Mouse (Mus musculus) hindbrain, embryonic 11.5 days (tissue): ENCODE measurements around the gene Tmem164. TPM values are rescaled to one million over a fixed set of nuclear protein-coding genes. Genes with fewer than 3 reads are reported as not detected.

Source experiments
- ATAC-seq: fragments of 200-750 bp; cut with Nextera tagmentation; 2 replicates; pipeline ENCODE4 v1.8.0; 2017; ENCODE audit warnings: mild to moderate bottlenecking, moderate TSS enrichment, moderate library complexity; ENCODE audit not compliant: low FRiP score
- DNase-seq: peaks from one replicate; pipeline ENCODE4 v3.0.0-alpha.2; 2015; ENCODE audit warnings: low spot score
- H3K27ac ChIP-seq: fragments of 300-500 bp; sonication (generic); 2 replicates; pipeline ENCODE4 v1.5.1; 2014; ENCODE audit warnings: mild to moderate bottlenecking, low read depth, low read length
- H3K27me3 ChIP-seq: fragments of 300-500 bp; sonication (generic); 2 replicates; pipeline ENCODE4 v1.6.1; 2014; ENCODE audit warnings: mild to moderate bottlenecking, low read length, moderate library complexity, mixed read lengths; ENCODE audit not compliant: control insufficient read depth, insufficient read depth
- H3K36me3 ChIP-seq: fragments of 300-500 bp; sonication (generic); 2 replicates; pipeline ENCODE4 v1.6.1; 2014; ENCODE audit warnings: mild to moderate bottlenecking, low read length, moderate library complexity, mixed read lengths; ENCODE audit not compliant: control insufficient read depth, insufficient read depth
- H3K4me1 ChIP-seq: fragments of 300-500 bp; sonication (generic); replicated peaks from 2 replicates; pipeline ENCODE4 v1.6.1; 2014; ENCODE audit warnings: low read length, mixed read lengths; ENCODE audit not compliant: control insufficient read depth, insufficient read depth
- H3K4me2 ChIP-seq: fragments of 300-500 bp; sonication (generic); replicated peaks from 2 replicates; pipeline ENCODE4 v1.6.1; 2014; ENCODE audit warnings: mild to moderate bottlenecking, low read depth, low read length
- H3K4me3 ChIP-seq: fragments of 300-500 bp; sonication (generic); 2 replicates; pipeline ENCODE4 v1.5.1; 2014; ENCODE audit warnings: low read depth, low read length
- H3K9ac ChIP-seq: fragments of 300-500 bp; sonication (generic); 2 replicates; pipeline ENCODE4 v1.6.1; 2014; ENCODE audit warnings: low read depth, low read length
- H3K9me3 ChIP-seq: fragments of 300-500 bp; sonication (generic); 2 replicates; pipeline ENCODE4 v1.6.1; 2016; ENCODE audit warnings: low read length; ENCODE audit not compliant: control insufficient read depth
- WGBS: fragments of 180-500 bp; shearing (Covaris S2); extraction: QIAGEN DNeasy Blood & Tissue Kit; methylation state at CpG from one replicate; pipeline ENCODE4 v1.1.7; 2014; 5-methylcytosine and 5-hydroxymethylcytosine counted together
- polyA plus RNA-seq: library from polyadenylated mRNA; unstranded; fragments of >200 nt; fragmentation: Nextera tagmentation; extraction: Ambion mirVana; gene quantifications from 2 replicates; pipeline ENCODE4 v1.2.1, GENCODE M21; 2014

Tmem164 gene
- polyA plus RNA-seq, 1 experiment from 2014 or later: 24.2 TPM

DNA sequence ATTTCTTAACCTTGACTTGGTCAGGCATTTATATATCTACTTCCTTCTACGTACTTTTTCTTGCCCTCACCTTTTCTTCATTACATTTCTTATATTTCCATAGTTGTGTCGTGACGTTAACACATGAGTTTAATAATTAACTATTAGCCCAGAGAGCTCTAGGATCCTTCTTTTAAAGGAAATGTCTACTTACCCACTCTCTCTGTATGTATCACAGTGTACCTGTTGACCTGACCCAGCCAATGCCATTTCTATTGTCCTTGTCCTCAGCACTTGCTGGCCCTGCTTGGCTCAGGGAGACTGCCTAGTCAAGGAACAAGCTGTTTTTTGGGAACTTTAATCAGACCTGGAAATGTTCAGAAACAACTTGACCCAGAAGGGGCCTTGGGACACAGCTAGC lies 40.7 kb downstream of the Tmem164 start:
- no peak overlapping the region for H3K27ac ChIP-seq
- H3K4me3 ChIP-seq: no peak overlapping the region
- WGBS: 92% methylated on average over 3 of the region's 3 CpGs
- H3K9ac ChIP-seq: no peak overlapping the region
- DNase-seq: no peak
- H3K9me3 ChIP-seq: no peaks in the 10 kb centered on the region
- H3K4me1 ChIP-seq: no peaks in the 10 kb centered on the region
- H3K4me2 ChIP-seq: no peak overlapping the region
- no peak for ATAC-seq
- H3K27me3 ChIP-seq: no peaks in the 10 kb centered on the region
- no peaks in the 10 kb centered on the region for H3K36me3 ChIP-seq

DNA sequence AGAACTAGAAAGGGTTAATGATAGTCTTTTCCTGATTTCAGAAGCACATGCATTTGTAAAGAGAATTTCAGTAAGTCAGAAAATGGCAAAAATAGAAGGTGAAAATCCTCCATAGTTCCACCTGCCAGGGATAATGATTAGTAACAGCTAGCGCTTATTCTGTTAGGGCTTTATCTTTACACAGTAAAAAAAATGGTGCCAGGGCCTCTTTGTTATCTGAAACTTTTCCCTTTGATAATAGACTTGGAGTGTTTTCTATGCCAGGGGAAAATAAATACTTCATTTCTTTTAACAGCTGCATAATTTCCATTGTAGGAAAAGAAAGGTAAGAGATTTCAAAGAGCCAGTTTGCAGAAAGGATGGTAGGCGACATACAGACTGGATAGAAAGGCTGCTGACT lies 43.0 kb downstream of the Tmem164 start:
- Histone ChIP-seq H3K9ac (no peak overlapping the region), H3K4me2 (no peak overlapping the region), H3K4me3 (no peak overlapping the region), H3K27ac (no peak overlapping the region), H3K36me3 (no peaks in the 10 kb centered on the region), H3K4me1 (no peaks in the 10 kb centered on the region), H3K27me3 (no peaks in the 10 kb centered on the region), H3K9me3 (no peaks in the 10 kb centered on the region)
- 89% methylated on average over 2 of the region's 2 CpGs for WGBS
- DNase-seq: no peak
- ATAC-seq: no peak

DNA sequence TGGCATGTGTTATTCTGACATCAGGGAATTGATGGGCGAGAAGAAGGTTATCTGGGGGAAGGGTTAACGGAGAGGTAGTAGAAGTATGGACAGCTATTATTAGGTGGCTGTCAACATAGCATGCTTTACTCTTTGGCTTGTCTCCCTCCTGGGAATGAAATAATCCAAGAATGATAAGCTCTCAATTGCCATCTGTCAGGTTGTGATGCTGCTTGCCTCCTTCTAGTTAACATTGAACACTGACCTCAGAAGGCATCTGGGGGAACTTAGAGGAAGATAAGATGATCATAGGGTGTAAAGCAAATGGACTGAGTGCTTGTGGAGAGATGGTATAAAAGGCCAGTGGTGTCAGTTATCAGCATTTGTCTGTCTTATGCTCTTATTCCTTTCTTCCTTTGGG lies 44.4 kb downstream of the Tmem164 start:
- Histone ChIP-seq H3K36me3 (no peaks in the 10 kb centered on the region), H3K27me3 (no peaks in the 10 kb centered on the region), H3K9ac (no peak overlapping the region), H3K4me3 (no peak overlapping the region), H3K9me3 (no peaks in the 10 kb centered on the region), H3K4me2 (no peak overlapping the region), H3K27ac (no peak overlapping the region), H3K4me1 (no peaks in the 10 kb centered on the region)
- no peak for DNase-seq
- ATAC-seq: no peak
- 72% methylated on average over 2 of the region's 2 CpGs for WGBS

DNA sequence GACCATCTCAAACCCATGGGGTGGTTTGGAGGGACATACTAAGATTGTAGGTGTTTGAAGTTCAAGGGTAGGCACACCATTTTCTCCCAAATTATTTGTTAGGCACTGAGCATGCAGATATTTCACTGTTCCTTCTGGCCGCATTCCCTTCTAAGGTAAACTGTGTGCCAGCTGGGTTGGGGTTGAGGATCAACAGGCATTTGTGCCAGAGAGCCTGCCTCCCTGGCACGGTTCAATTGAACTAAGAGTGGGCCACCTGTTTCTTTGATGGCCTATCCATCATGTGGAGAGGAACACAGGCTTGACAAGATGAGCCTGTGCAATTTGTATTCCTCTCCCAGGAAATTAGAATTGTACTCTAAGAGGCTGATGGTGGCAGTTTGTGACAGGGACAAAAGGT lies 45.1 kb downstream of the Tmem164 start:
- ATAC-seq (no peak), DNase-seq (no peak)
- H3K4me2 ChIP-seq: no peak overlapping the region
- H3K4me3 ChIP-seq: no peak overlapping the region
- H3K27ac ChIP-seq: no peak overlapping the region
- no peaks in the 10 kb centered on the region for H3K4me1 ChIP-seq
- WGBS: 65% methylated on average over 2 of the region's 2 CpGs
- H3K27me3 ChIP-seq: no peaks in the 10 kb centered on the region
- no peak overlapping the region for H3K9ac ChIP-seq
- H3K36me3 ChIP-seq: no peaks in the 10 kb centered on the region
- no peaks in the 10 kb centered on the region for H3K9me3 ChIP-seq

DNA sequence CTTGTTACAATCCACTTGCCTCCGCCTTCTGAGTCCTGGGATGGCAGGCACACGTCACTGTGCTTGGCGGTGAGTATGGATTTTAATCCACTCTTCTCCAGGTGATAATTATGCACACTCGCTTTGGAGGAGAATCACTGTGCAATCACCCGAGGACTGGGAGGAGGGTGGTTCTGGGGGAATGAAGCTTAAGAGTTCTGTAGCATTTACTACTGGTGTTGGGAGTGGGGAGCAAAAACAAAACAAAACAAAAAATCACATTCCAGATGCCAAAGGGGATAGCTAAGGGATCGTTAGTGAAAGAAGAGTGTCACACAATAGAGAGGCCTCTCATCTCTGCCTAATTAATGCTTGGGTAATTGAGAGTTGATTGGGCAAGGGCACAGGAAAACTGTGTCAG lies 46.6 kb downstream of the Tmem164 start:
- Histone ChIP-seq H3K36me3 (no peaks in the 10 kb centered on the region), H3K27me3 (no peaks in the 10 kb centered on the region), H3K4me3 (no peak overlapping the region), H3K4me2 (no peak overlapping the region), H3K9me3 (no peaks in the 10 kb centered on the region), H3K4me1 (no peaks in the 10 kb centered on the region), H3K9ac (no peak overlapping the region), H3K27ac (no peak overlapping the region)
- ATAC-seq (no peak), DNase-seq (no peak)
- WGBS: 77% methylated on average over 6 of the region's 6 CpGs

DNA sequence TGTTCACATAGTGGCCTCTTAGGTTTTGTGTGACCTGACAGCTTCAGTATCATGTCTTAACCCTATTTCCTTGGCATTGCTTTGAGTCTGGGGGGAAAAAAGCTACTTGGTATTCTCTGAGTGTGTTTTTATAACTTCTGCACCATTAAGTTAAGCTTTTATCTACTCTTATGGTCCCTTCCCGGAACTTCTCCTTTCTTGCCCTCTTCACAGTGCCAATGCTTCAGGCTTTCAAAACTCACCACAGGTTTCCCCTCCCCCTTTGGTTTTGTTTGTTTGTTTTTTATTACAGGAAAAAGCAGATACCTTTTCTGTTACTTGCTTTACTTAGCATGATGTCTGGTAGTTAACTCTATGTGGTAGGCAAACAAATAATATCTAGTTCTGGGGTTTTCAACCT lies 47.8 kb downstream of the Tmem164 start:
- H3K9ac ChIP-seq: no peak overlapping the region
- no peaks in the 10 kb centered on the region for H3K4me1 ChIP-seq
- H3K4me3 ChIP-seq: no peak overlapping the region
- no peaks in the 10 kb centered on the region for H3K9me3 ChIP-seq
- no peak overlapping the region for H3K27ac ChIP-seq
- DNase-seq (no peak), ATAC-seq (no peak)
- H3K36me3 ChIP-seq: no peaks in the 10 kb centered on the region
- no peak overlapping the region for H3K4me2 ChIP-seq
- no peaks in the 10 kb centered on the region; the same call in 1 of the 2 replicates for H3K27me3 ChIP-seq
- WGBS: 77% methylated on average over 1 of the region's 1 CpGs

DNA sequence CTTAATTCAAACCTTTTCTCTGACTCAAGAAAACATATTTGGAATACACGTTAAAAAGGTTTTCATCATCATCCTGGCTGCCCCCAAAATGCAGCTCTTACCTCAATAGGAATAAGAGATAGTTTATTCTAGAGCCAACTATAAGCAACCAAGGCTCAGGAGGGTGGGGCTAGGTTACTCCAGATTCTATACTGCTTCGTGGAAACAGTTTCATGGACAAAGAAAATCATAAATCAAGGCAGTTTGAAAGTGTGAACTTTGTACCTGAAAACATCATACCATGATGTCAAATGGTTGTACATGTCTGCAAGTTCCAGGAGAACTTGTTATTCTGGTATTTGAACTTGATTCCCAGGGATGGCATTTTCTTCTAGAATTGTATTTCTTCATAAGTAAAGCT lies 48.3 kb downstream of the Tmem164 start:
- Histone ChIP-seq H3K4me2 (no peak overlapping the region), H3K27ac (no peak overlapping the region), H3K27me3 (no peaks in the 10 kb centered on the region; the same call in 1 of the 2 replicates), H3K9ac (no peak overlapping the region), H3K36me3 (no peaks in the 10 kb centered on the region), H3K4me3 (no peak overlapping the region), H3K9me3 (no peaks in the 10 kb centered on the region), H3K4me1 (no peaks in the 10 kb centered on the region)
- ATAC-seq (no peak), DNase-seq (no peak)
- WGBS: 71% methylated on average over 2 of the region's 2 CpGs

DNA sequence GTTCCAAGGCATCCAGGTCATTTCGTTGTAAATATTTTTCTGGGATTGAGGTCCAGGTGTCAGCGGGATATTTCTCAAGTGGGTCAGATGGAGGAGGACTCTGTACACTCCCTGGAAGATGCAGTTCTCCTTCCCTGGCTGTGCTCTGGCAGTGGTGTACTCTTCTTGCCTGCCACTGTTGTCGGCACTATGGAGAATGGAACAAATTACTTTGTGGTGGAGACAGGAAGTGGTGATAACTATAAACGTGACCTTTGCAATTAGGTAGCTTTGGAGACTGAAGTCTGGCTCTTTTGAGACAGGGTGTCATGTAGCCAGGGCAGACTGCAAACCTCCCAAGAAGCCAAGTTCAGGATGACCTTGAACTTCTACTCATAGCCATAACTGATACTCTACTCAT lies 55.9 kb downstream of the Tmem164 start:
- DNase-seq (no peak), ATAC-seq (no peak)
- H3K27ac ChIP-seq: no peak overlapping the region
- H3K4me1 ChIP-seq: no peaks in the 10 kb centered on the region
- no peak overlapping the region for H3K4me3 ChIP-seq
- no peak overlapping the region for H3K4me2 ChIP-seq
- H3K9me3 ChIP-seq: no peaks in the 10 kb centered on the region
- H3K36me3 ChIP-seq: no peaks in the 10 kb centered on the region
- no peaks in the 10 kb centered on the region; the same call in 1 of the 2 replicates for H3K27me3 ChIP-seq
- WGBS: 82% methylated on average over 4 of the region's 4 CpGs
- no peak overlapping the region for H3K9ac ChIP-seq

DNA sequence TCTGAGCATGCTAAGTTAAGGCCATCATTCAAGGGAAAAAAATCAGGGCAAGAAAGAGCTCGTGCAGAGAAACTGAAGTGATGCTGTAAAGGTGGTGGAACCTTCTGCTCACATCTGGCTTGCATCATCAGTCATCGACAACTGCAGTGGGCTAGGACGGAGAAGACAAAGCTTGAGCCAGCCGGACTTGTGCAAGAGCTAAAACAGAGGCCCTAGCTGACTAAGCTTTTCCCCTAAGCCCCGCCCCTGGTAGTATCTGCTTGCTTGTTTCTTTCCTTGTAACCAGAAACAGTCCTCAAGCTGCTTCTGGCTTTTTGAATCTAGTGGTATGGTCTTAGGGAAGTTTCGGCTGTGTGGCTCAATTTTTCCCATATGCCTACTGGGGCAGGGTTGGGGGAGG lies 56.5 kb downstream of the Tmem164 start:
- Histone ChIP-seq H3K9me3 (no peaks in the 10 kb centered on the region), H3K36me3 (no peaks in the 10 kb centered on the region), H3K4me2 (no peak overlapping the region), H3K27me3 (no peaks in the 10 kb centered on the region; the same call in 1 of the 2 replicates), H3K9ac (no peak overlapping the region), H3K4me1 (no peaks in the 10 kb centered on the region), H3K4me3 (no peak overlapping the region), H3K27ac (no peak overlapping the region)
- no peak for DNase-seq
- 73% methylated on average over 6 of the region's 6 CpGs for WGBS
- no peak for ATAC-seq
